Mouse (Mus musculus) forebrain, embryonic 14.5 days (tissue): ENCODE measurements around the gene Tenm2. TPM values are rescaled to one million over a fixed set of nuclear protein-coding genes. Genes with fewer than 3 reads are reported as not detected.

Experiments used
- ATAC-seq: fragments of 200-750 bp; cut with Nextera tagmentation; 2 replicates; pipeline ENCODE4 v1.8.0; 2017; ENCODE audit warnings: mild to moderate bottlenecking, moderate library complexity
- DNase-seq: peaks from one replicate; pipeline ENCODE4 v3.0.0-alpha.2; 2015; ENCODE audit warnings: low spot score
- H3K27ac ChIP-seq: fragments of 300-500 bp; sonication (generic); 2 replicates; pipeline ENCODE4 v1.5.1; 2014; ENCODE audit warnings: low read depth, mild to moderate bottlenecking, control low read depth, low read length, moderate library complexity
- H3K27me3 ChIP-seq: fragments of 300-500 bp; sonication (generic); replicated peaks from 2 replicates; pipeline ENCODE4 v1.6.1; 2014; ENCODE audit warnings: low read length, control low read depth, mixed read lengths; ENCODE audit not compliant: control insufficient read depth, insufficient read depth
- H3K36me3 ChIP-seq: fragments of 300-500 bp; sonication (generic); 2 replicates; pipeline ENCODE4 v1.6.1; 2014; ENCODE audit warnings: low read length, control low read depth; ENCODE audit not compliant: control insufficient read depth, insufficient read depth
- H3K4me1 ChIP-seq: fragments of 300-500 bp; sonication (generic); 2 replicates; pipeline ENCODE4 v1.6.1; 2014; ENCODE audit warnings: antibody characterized with exemption, low read length, control low read depth; ENCODE audit not compliant: control insufficient read depth, insufficient read depth
- H3K4me2 ChIP-seq: fragments of 300-500 bp; sonication (generic); 2 replicates; pipeline ENCODE4 v1.6.1; 2014; ENCODE audit warnings: mild to moderate bottlenecking, control low read depth, low read length
- H3K4me3 ChIP-seq: fragments of 300-500 bp; sonication (generic); 2 replicates; pipeline ENCODE4 v1.5.1; 2014; ENCODE audit warnings: low read depth, low read length, control low read depth
- H3K9ac ChIP-seq: fragments of 300-500 bp; sonication (generic); 2 replicates; pipeline ENCODE4 v1.6.1; 2014; ENCODE audit warnings: mild to moderate bottlenecking, low read length, control low read depth, moderate library complexity
- H3K9me3 ChIP-seq: fragments of 300-500 bp; sonication (generic); replicated peaks from 2 replicates; pipeline ENCODE4 v1.6.1; 2016; ENCODE audit warnings: low read length, control low read depth, mixed read lengths; ENCODE audit not compliant: control insufficient read depth
- WGBS: fragments of 180-500 bp; shearing (Covaris S2); extraction: QIAGEN DNeasy Blood & Tissue Kit; methylation state at CpG from one replicate; pipeline ENCODE4 v1.1.7; 2014; 5-methylcytosine and 5-hydroxymethylcytosine counted together
- polyA plus RNA-seq: library from polyadenylated mRNA; unstranded; fragments of >200 nt; fragmentation: Nextera tagmentation; extraction: Ambion mirVana; gene quantifications from 2 replicates; pipeline ENCODE4 v1.2.1, GENCODE M21; 2014

The Tenm2 gene
- polyA plus RNA-seq, 1 experiment from 2014 or later: 16.0 TPM

GRCm38 (mm10) chr11:36508312-36508711 is 727.5 kb downstream of the Tenm2 start:
- ATAC-seq: peak; percentile 44; the same call in 1 of the 2 replicates
- H3K27ac ChIP-seq: no peak overlapping the region
- no peaks in the 10 kb centered on the region for H3K36me3 ChIP-seq
- no peak overlapping the region for H3K4me2 ChIP-seq
- H3K9me3 ChIP-seq: no peaks in the 10 kb centered on the region
- DNase-seq: peak; percentile 59
- no peak overlapping the region for H3K9ac ChIP-seq
- H3K4me3 ChIP-seq: no peak overlapping the region
- peaks cover 3% of the 10 kb centered on the region; the same call in 1 of the 2 replicates for H3K4me1 ChIP-seq
- WGBS: 42% methylated on average over 7 of the region's 7 CpGs
- no peaks in the 10 kb centered on the region for H3K27me3 ChIP-seq

- Histone ChIP-seq H3K9ac (no peak overlapping the region), H3K9me3 (no peaks in the 10 kb centered on the region), H3K36me3 (no peaks in the 10 kb centered on the region), H3K27me3 (no peaks in the 10 kb centered on the region), H3K4me3 (no peak overlapping the region), H3K27ac (no peak overlapping the region), H3K4me1 (peaks cover under 1% of the 10 kb centered on the region; the same call in 1 of the 2 replicates), H3K4me2 (no peak overlapping the region)
- no peak for DNase-seq
- no peak for ATAC-seq
- WGBS: 65% methylated on average over 9 of the region's 9 CpGs
Measured at GRCm38 (mm10) chr11:36494898-36495548, 740.7 kb downstream of the Tenm2 start.

- WGBS: 86% methylated on average over 6 of the region's 6 CpGs
- Histone ChIP-seq H3K9me3 (no peaks in the 10 kb centered on the region), H3K27me3 (no peaks in the 10 kb centered on the region), H3K36me3 (no peaks in the 10 kb centered on the region), H3K9ac (no peak overlapping the region), H3K4me1 (peaks cover 2% of the 10 kb centered on the region; the same call in 1 of the 2 replicates), H3K4me3 (no peak overlapping the region), H3K27ac (no peak overlapping the region), H3K4me2 (no peak overlapping the region)
- DNase-seq (no peak), ATAC-seq (no peak)
Measured at GRCm38 (mm10) chr11:36492274-36492673, 743.5 kb downstream of the Tenm2 start.

- Histone ChIP-seq H3K27me3 (no peaks in the 10 kb centered on the region), H3K27ac (no peak overlapping the region), H3K9me3 (no peaks in the 10 kb centered on the region), H3K9ac (no peak overlapping the region), H3K4me1 (0 out of 2 replicates have a peak, but pooled peaks cover 2% of the 10 kb centered on the region), H3K36me3 (no peaks in the 10 kb centered on the region), H3K4me2 (no peak overlapping the region), H3K4me3 (no peak overlapping the region)
- 53% methylated on average over 7 of the region's 7 CpGs for WGBS
- DNase-seq (no peak), ATAC-seq (no peak)
Measured at GRCm38 (mm10) chr11:36490085-36490484, 745.7 kb downstream of the Tenm2 start.

- WGBS: 85% methylated on average over 4 of the region's 4 CpGs
- H3K4me1 ChIP-seq: peaks cover 10% of the 10 kb centered on the region
- DNase-seq: no peak
- H3K27ac ChIP-seq: no peak overlapping the region
- H3K4me3 ChIP-seq: no peak overlapping the region
- no peaks in the 10 kb centered on the region for H3K27me3 ChIP-seq
- no peak overlapping the region for H3K9ac ChIP-seq
- no peak for ATAC-seq
- no peaks in the 10 kb centered on the region for H3K9me3 ChIP-seq
- H3K4me2 ChIP-seq: no peak overlapping the region
- H3K36me3 ChIP-seq: no peaks in the 10 kb centered on the region
Measured at GRCm38 (mm10) chr11:36488666-36489065, 747.1 kb downstream of the Tenm2 start.

- Histone ChIP-seq H3K27ac (no peak overlapping the region), H3K4me3 (no peak overlapping the region), H3K9ac (no peak overlapping the region), H3K9me3 (no peaks in the 10 kb centered on the region), H3K4me1 (peaks cover 21% of the 10 kb centered on the region), H3K27me3 (no peaks in the 10 kb centered on the region), H3K36me3 (no peaks in the 10 kb centered on the region), H3K4me2 (no peak overlapping the region)
- WGBS: 76% methylated on average over 12 of the region's 12 CpGs
- DNase-seq (no peak), ATAC-seq (no peak)
Measured at GRCm38 (mm10) chr11:36486092-36486491, 749.7 kb downstream of the Tenm2 start.

- peaks cover 19% of the 10 kb centered on the region for H3K4me1 ChIP-seq
- DNase-seq (no peak), ATAC-seq (no peak)
- H3K9ac ChIP-seq: no peak overlapping the region
- no peaks in the 10 kb centered on the region for H3K36me3 ChIP-seq
- no peak overlapping the region for H3K4me2 ChIP-seq
- H3K4me3 ChIP-seq: no peak overlapping the region
- 58% methylated on average over 8 of the region's 8 CpGs for WGBS
- H3K27ac ChIP-seq: no peak overlapping the region
- no peaks in the 10 kb centered on the region for H3K9me3 ChIP-seq
- no peaks in the 10 kb centered on the region for H3K27me3 ChIP-seq
Measured at GRCm38 (mm10) chr11:36484466-36485069, 751.2 kb downstream of the Tenm2 start.

GRCm38 (mm10) chr11:36482136-36482535 is 753.6 kb downstream of the Tenm2 start:
- peaks cover 27% of the 10 kb centered on the region for H3K4me1 ChIP-seq
- peak; percentile 53 for DNase-seq
- no peaks in the 10 kb centered on the region for H3K9me3 ChIP-seq
- no peak overlapping the region for H3K9ac ChIP-seq
- H3K27me3 ChIP-seq: no peaks in the 10 kb centered on the region
- H3K27ac ChIP-seq: no peak overlapping the region
- no peak overlapping the region for H3K4me2 ChIP-seq
- 51% methylated on average over 8 of the region's 8 CpGs for WGBS
- no peaks in the 10 kb centered on the region for H3K36me3 ChIP-seq
- no peak overlapping the region for H3K4me3 ChIP-seq
- peak; percentile 79 for ATAC-seq

- Histone ChIP-seq H3K4me3 (no peak overlapping the region), H3K4me1 (peaks cover 27% of the 10 kb centered on the region), H3K27me3 (no peaks in the 10 kb centered on the region), H3K27ac (no peak overlapping the region), H3K9ac (no peak overlapping the region), H3K9me3 (no peaks in the 10 kb centered on the region), H3K4me2 (no peak overlapping the region), H3K36me3 (no peaks in the 10 kb centered on the region)
- ATAC-seq (no peak), DNase-seq (no peak)
- WGBS: 61% methylated on average over 7 of the region's 7 CpGs
Measured at GRCm38 (mm10) chr11:36481524-36481923, 754.2 kb downstream of the Tenm2 start.
